Mouse (Mus musculus): ENCODE measurements around the gene Mast1. TPM values are rescaled to one million over a fixed set of nuclear protein-coding genes. Genes with fewer than 3 reads are reported as not detected.

Gene Mast1
- total and polyA plus RNA-seq, 2 experiments from 2014 or later = 69.5 to 83.0 TPM

GRCm38 (mm10) chr8:84902920-84903661, 34.1 kb downstream of the Mast1 start:
- peak overlapping the region; percentile 86 for H3K4me2 ChIP-seq (ENCODE audit: low read depth, low read length)
- H3K4me3 ChIP-seq (ENCODE audit: low read length) = peak overlapping the region; percentile 46
- H3K9ac ChIP-seq (replicated peaks; ENCODE audit: low read length) = peak overlapping the region; percentile 47
- H3K4me1 ChIP-seq (ENCODE audit: insufficient read depth, low read length) = 0 out of 2 replicates have a peak, but pooled peaks cover 4% of the 10 kb centered on the region
- H3K9me3 ChIP-seq (ENCODE audit: low read length) = no peaks in the 10 kb centered on the region
- under 1% methylated on average over 66 of the region's 68 CpGs for WGBS
- H3K36me3 ChIP-seq (ENCODE audit: insufficient read depth, low read length) = no peaks in the 10 kb centered on the region
- peak; percentile 93 for DNase-seq (ENCODE audit: low spot score)
- peak; percentile 84 for TF ChIP-seq CTCF (IDR thresholded peaks at IDR 0.05; ENCODE audit: low read depth)
- H3K27me3 ChIP-seq (ENCODE audit: insufficient read depth, low read length) = no peaks in the 10 kb centered on the region; the same call in 1 of the 2 replicates
- peak; percentile 91 for ATAC-seq
- 0 out of 2 replicates have a peak overlapping the region, but pooled peaks have one; percentile 23 for H3K27ac ChIP-seq

- no peak for TF ChIP-seq CTCF (IDR thresholded peaks at IDR 0.05; ENCODE audit: low read depth)
- no peak for ATAC-seq
- Histone ChIP-seq H3K36me3 (ENCODE audit: insufficient read depth, low read length) (no peaks in the 10 kb centered on the region), H3K4me3 (ENCODE audit: low read length) (peak overlapping the region; percentile 46), H3K4me2 (ENCODE audit: low read depth, low read length) (peak overlapping the region; percentile 86), H3K9me3 (ENCODE audit: low read length) (no peaks in the 10 kb centered on the region), H3K27me3 (ENCODE audit: insufficient read depth, low read length) (no peaks in the 10 kb centered on the region; the same call in 1 of the 2 replicates), H3K9ac (replicated peaks; ENCODE audit: low read length) (peak overlapping the region; percentile 47), H3K27ac (no peak overlapping the region), H3K4me1 (ENCODE audit: insufficient read depth, low read length) (0 out of 2 replicates have a peak, but pooled peaks cover 4% of the 10 kb centered on the region)
- no peak for DNase-seq (ENCODE audit: low spot score)
- 5% methylated on average over 24 of the region's 24 CpGs for WGBS
These were observed 34.7 kb downstream of the Mast1 start for GRCm38 (mm10) chr8:84902367-84902919.

- TF ChIP-seq CTCF (IDR thresholded peaks at IDR 0.05; ENCODE audit: low read depth) = no peak
- DNase-seq (ENCODE audit: low spot score) (no peak), ATAC-seq (no peak)
- no peak within 1 kb of the TSS for H3K27ac ChIP-seq
- 0 out of 2 replicates have a peak, but pooled peaks cover 4% of the 10 kb centered on the region for H3K4me1 ChIP-seq (ENCODE audit: insufficient read depth, low read length)
- H3K4me2 ChIP-seq (ENCODE audit: low read depth, low read length) = peak within 1 kb of the TSS; percentile 86
- WGBS = 77% methylated on average over 3 of the region's 3 CpGs
- peak within 1 kb of the TSS; percentile 46 for H3K4me3 ChIP-seq (ENCODE audit: low read length)
- H3K9ac ChIP-seq (replicated peaks; ENCODE audit: low read length) = peak within 1 kb of the TSS; percentile 47
- no peaks in the 10 kb centered on the region for H3K36me3 ChIP-seq (ENCODE audit: insufficient read depth, low read length)
- H3K27me3 ChIP-seq (ENCODE audit: insufficient read depth, low read length) = no peaks in the 10 kb centered on the region; the same call in 1 of the 2 replicates
- no peaks in the 10 kb centered on the region for H3K9me3 ChIP-seq (ENCODE audit: low read length)
These were observed 35.4 kb downstream of the Mast1 start, which contains the start of gene Klf1 for GRCm38 (mm10) chr8:84901752-84902151. Gene Klf1 (plus strand): TSS chr8:84901928.

DNA sequence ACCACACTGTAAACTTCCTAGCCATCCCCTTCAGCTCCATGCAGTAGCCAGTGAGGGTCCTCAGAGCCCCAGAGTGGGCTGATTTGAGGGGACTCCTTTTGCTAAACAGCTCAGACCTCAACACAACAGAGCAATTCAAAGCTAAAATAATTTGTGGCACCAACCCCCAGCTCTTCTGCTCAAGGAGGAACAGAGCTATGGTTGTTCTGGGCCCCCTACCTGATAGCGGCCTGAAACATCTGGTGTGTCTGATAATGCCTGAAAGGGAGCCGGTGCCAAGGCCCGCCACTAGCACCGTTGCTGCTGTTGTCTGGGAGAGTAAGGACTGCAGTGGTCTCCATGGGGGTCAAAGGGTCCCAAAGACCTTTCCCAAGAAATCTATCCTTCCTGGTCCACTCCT, 36.1 kb downstream of the Mast1 start:
- ATAC-seq (no peak), DNase-seq (ENCODE audit: low spot score) (no peak)
- no peak overlapping the region for H3K9ac ChIP-seq (replicated peaks; ENCODE audit: low read length)
- H3K4me3 ChIP-seq (ENCODE audit: low read length) = no peak overlapping the region
- no peak overlapping the region for H3K27ac ChIP-seq
- no peaks in the 10 kb centered on the region for H3K9me3 ChIP-seq (ENCODE audit: low read length)
- no peak for TF ChIP-seq CTCF (IDR thresholded peaks at IDR 0.05; ENCODE audit: low read depth)
- H3K4me2 ChIP-seq (ENCODE audit: low read depth, low read length) = no peak overlapping the region
- no peaks in the 10 kb centered on the region; the same call in 1 of the 2 replicates for H3K27me3 ChIP-seq (ENCODE audit: insufficient read depth, low read length)
- H3K36me3 ChIP-seq (ENCODE audit: insufficient read depth, low read length) = no peaks in the 10 kb centered on the region
- H3K4me1 ChIP-seq (ENCODE audit: insufficient read depth, low read length) = 0 out of 2 replicates have a peak, but pooled peaks cover 4% of the 10 kb centered on the region
- WGBS = 72% methylated on average over 4 of the region's 4 CpGs

DNA sequence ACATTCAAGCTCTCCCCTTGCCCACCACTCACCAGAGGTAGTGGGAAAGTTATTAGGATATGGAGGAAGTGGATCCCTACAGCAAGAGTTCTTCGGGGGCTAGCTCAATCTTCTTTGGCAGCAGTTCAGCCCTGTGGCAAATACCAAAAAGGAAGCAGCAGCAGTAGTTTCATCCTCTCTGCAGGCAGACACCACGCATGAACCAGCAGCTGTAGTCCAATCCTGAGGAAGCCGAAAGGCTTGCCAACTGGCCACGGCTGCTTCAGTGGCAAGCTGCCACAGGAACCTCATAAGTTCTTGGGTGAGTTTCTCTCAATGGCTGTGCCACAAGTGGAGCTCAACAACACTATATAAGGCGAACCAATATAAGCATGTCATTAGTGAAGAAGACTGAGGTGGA, 41.2 kb downstream of the Mast1 start:
- H3K4me2 ChIP-seq (ENCODE audit: low read depth, low read length) = no peak overlapping the region
- no peaks in the 10 kb centered on the region; the same call in 1 of the 2 replicates for H3K27me3 ChIP-seq (ENCODE audit: insufficient read depth, low read length)
- peaks cover 14% of the 10 kb centered on the region for H3K4me1 ChIP-seq (ENCODE audit: insufficient read depth, low read length)
- H3K27ac ChIP-seq = no peak overlapping the region
- H3K9ac ChIP-seq (replicated peaks; ENCODE audit: low read length) = no peak overlapping the region
- no peak for DNase-seq (ENCODE audit: low spot score)
- no peaks in the 10 kb centered on the region for H3K9me3 ChIP-seq (ENCODE audit: low read length)
- 78% methylated on average over 5 of the region's 5 CpGs for WGBS
- ATAC-seq = no peak
- H3K36me3 ChIP-seq (ENCODE audit: insufficient read depth, low read length) = peaks cover under 1% of the 10 kb centered on the region; the same call in 1 of the 2 replicates
- no peak for TF ChIP-seq CTCF (IDR thresholded peaks at IDR 0.05; ENCODE audit: low read depth)
- H3K4me3 ChIP-seq (ENCODE audit: low read length) = no peak overlapping the region

GRCm38 (mm10) chr8:84893709-84894134, 43.4 kb downstream of the Mast1 start, which contains the start of gene Gcdh:
Gene Gcdh (minus strand): TSS chr8:84893921.
- ATAC-seq (peak; percentile 99), DNase-seq (ENCODE audit: low spot score) (peak; percentile 97)
- Histone ChIP-seq H3K4me3 (ENCODE audit: low read length) (peak within 1 kb of the TSS; percentile 62), H3K36me3 (ENCODE audit: insufficient read depth, low read length) (peaks cover 7% of the 10 kb centered on the region; the same call in 1 of the 2 replicates), H3K9me3 (ENCODE audit: low read length) (no peaks in the 10 kb centered on the region), H3K27ac (no peak within 1 kb of the TSS), H3K4me1 (ENCODE audit: insufficient read depth, low read length) (peaks cover 14% of the 10 kb centered on the region), H3K27me3 (ENCODE audit: insufficient read depth, low read length) (no peaks in the 10 kb centered on the region), H3K9ac (replicated peaks; ENCODE audit: low read length) (peak within 1 kb of the TSS; percentile 66), H3K4me2 (ENCODE audit: low read depth, low read length) (peak within 1 kb of the TSS; percentile 97)
- WGBS = under 1% methylated on average over 11 of the region's 11 CpGs
- TF ChIP-seq CTCF (IDR thresholded peaks at IDR 0.05; ENCODE audit: low read depth) = no peak; the same call in 1 of the 2 replicates

Measured in hindbrain, postnatal 0 days (tissue).